8 mouse cellular contexts compared by ENCODE assay signal in the genomic region with DNA sequence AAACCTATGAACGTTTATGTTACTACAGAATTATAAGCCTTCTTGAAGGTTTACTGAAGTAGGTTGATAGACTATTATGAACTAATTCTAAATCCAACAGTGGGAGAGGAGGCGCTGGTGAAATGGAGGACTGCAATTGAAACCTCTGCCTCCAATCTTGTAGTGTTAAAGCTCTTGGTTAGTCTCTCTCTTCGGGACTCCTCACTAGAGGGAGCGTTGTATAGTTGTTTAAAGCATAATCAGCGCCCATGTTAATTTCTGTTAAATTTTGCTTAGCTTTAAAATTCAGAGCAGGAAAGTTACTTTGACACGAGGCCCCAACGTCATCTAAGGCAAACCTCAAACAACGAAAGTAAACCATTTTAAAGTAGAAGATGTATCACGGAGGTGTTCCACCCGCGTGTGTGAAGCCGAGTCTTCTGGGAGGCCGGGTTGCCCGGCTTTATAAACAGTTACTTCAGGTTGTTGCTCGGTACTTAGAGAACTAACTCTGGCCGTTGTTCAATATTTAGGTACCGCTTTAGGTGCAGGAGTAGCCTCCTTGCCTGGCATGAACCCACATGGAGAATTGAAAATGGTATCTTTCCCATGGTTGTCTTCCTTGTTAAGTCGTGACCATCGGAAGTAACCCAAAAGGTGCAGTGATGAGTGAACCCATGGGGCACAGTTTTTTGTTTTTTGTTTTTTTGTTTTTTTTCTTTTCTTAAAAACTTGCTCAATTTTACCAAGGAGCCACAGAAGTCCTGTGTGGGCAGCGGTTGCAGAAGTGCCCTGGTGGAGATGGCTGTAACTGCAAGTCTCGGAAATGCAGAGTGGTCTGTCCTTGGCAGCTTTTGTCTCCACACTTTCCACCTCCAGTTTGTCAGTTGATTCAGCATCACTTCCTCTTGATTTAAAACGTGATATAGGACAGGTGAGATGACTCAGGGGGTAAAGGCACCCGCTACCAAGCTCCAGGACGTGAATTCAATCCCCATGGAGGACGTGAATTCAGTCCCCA. TPM values are rescaled to one million over a fixed set of nuclear protein-coding genes. Genes with fewer than 3 reads are reported as not detected.
DNase-seq lines count a peak whose midpoint lies in the region; ATAC-seq lines count a peak whose summit lies in the region.

No protein-coding gene starts in this region.

- WGBS in kidney, embryonic 16.5 days, result 75% methylated on average over 25 of the region's 25 CpGs
- WGBS in hindbrain, embryonic 12.5 days, result 83% methylated on average over 25 of the region's 25 CpGs
- WGBS in macrophage (ENCODE audit: missing documents), result 76% methylated on average over 25 of the region's 25 CpGs
- 76% methylated on average over 25 of the region's 25 CpGs for WGBS in stomach, embryonic 15.5 days

- H3K4me1 ChIP-seq in kidney, embryonic 16.5 days (ENCODE audit: insufficient read depth, low read length), result peaks cover 57% of the 10 kb centered on the region
- H3K4me1 ChIP-seq in hindbrain, embryonic 12.5 days, result peaks cover 27% of the 10 kb centered on the region
- peaks cover 18% of the 10 kb centered on the region for H3K4me1 ChIP-seq in stomach, embryonic 15.5 days

- DNase-seq in kidney, adult 11 months, result no peak
- peak; percentile 47 for DNase-seq in adipocyte (ENCODE audit: low spot score)
- no peak for DNase-seq in adrenal gland, postnatal 25 days
- no peak for DNase-seq in ovary, adult 18-20 months (ENCODE audit: low spot score)

- no peak overlapping the region for H3K9ac ChIP-seq in kidney, embryonic 16.5 days (replicated peaks; ENCODE audit: low read length)
- no peak overlapping the region for H3K9ac ChIP-seq in hindbrain, embryonic 12.5 days
- H3K9ac ChIP-seq in stomach, embryonic 15.5 days, result no peak overlapping the region

- ATAC-seq in kidney, embryonic 16.5 days (ENCODE audit: low FRiP score, low TSS enrichment), result no peak
- ATAC-seq in hindbrain, embryonic 12.5 days (ENCODE audit: low FRiP score), result no peak
- no peak for ATAC-seq in stomach, embryonic 15.5 days (ENCODE audit: insufficient read depth, low FRiP score, low read depth)

- peak overlapping the region; percentile 88; the same call in 1 of the 2 replicates for H3K4me3 ChIP-seq in kidney, embryonic 16.5 days (ENCODE audit: low read length)
- 0 out of 2 replicates have a peak overlapping the region, but pooled peaks have one; percentile 57 for H3K4me3 ChIP-seq in hindbrain, embryonic 12.5 days
- peak overlapping the region; percentile 52; the same call in 1 of the 2 replicates for H3K4me3 ChIP-seq in macrophage (ENCODE audit: inconsistent target)
- H3K4me3 ChIP-seq in stomach, embryonic 15.5 days (replicated peaks), result peak overlapping the region; percentile 69; the same call in 1 of the 2 replicates

- H3K27ac ChIP-seq in kidney, embryonic 16.5 days (ENCODE audit: low read length), result no peak overlapping the region
- H3K27ac ChIP-seq in hindbrain, embryonic 12.5 days, result no peak overlapping the region
- no peak overlapping the region for H3K27ac ChIP-seq in macrophage
- no peak overlapping the region for H3K27ac ChIP-seq in stomach, embryonic 15.5 days

- H3K4me2 ChIP-seq in kidney, embryonic 16.5 days (replicated peaks; ENCODE audit: low read depth, low read length), result peak overlapping the region; percentile 80
- H3K4me2 ChIP-seq in hindbrain, embryonic 12.5 days (replicated peaks), result peak overlapping the region; percentile 68; the same call in 1 of the 2 replicates
- H3K4me2 ChIP-seq in stomach, embryonic 15.5 days, result peak overlapping the region; percentile 73

- 0 out of 2 replicates have a peak, but pooled peaks cover under 1% of the 10 kb centered on the region for H3K9me3 ChIP-seq in kidney, embryonic 16.5 days (ENCODE audit: low read length)
- no peaks in the 10 kb centered on the region for H3K9me3 ChIP-seq in hindbrain, embryonic 12.5 days (replicated peaks)
- H3K9me3 ChIP-seq in stomach, embryonic 15.5 days, result no peaks in the 10 kb centered on the region

- H3K79me2 ChIP-seq in macrophage (ENCODE audit: inconsistent target), result peaks cover 59% of the 10 kb centered on the region

- no peaks in the 10 kb centered on the region for H3K27me3 ChIP-seq in kidney, embryonic 16.5 days (ENCODE audit: insufficient read depth, low read length)
- H3K27me3 ChIP-seq in hindbrain, embryonic 12.5 days, result peaks cover 6% of the 10 kb centered on the region; the same call in 1 of the 2 replicates
- H3K27me3 ChIP-seq in stomach, embryonic 15.5 days (replicated peaks), result no peaks in the 10 kb centered on the region

- H3K36me3 ChIP-seq in kidney, embryonic 16.5 days (ENCODE audit: insufficient read depth, low read length), result no peaks in the 10 kb centered on the region
- H3K36me3 ChIP-seq in hindbrain, embryonic 12.5 days, result no peaks in the 10 kb centered on the region
- no peaks in the 10 kb centered on the region for H3K36me3 ChIP-seq in macrophage (ENCODE audit: inconsistent target)
- no peaks in the 10 kb centered on the region for H3K36me3 ChIP-seq in stomach, embryonic 15.5 days

RNA-seq across cellular contexts. Expression of a gene that starts 1.9 kb away (rescaled TPM):
- 54.4 and 67.2 TPM in 2 replicates for polyA plus RNA-seq in kidney, embryonic 16.5 days (2015; fragmentation: Nextera tagmentation; extraction: Ambion mirVana)
- 40.7 and 44.9 TPM in 2 replicates for polyA plus RNA-seq in hindbrain, embryonic 12.5 days (2016; fragmentation: Nextera tagmentation; extraction: Ambion mirVana)
- total RNA-seq in macrophage (2018; cell fraction: chromatin; rRNA removed), result 100 to 1,000 TPM; 179 to 920 (median 223) TPM
- total RNA-seq in macrophage (2018; cell fraction: cytosol; rRNA removed), result 100 to 1,000 TPM in 10 of 26 experiments, 10 to 100 TPM in 16; 54.7 to 124 (median 86.7) TPM
- 100 to 1,000 TPM; 107 to 458 (median 178) TPM for total RNA-seq in macrophage (2018; cell fraction: nucleus; rRNA removed)
- 71.9 to 124 TPM (median 74.2 TPM) in 3 replicates for polyA plus RNA-seq in macrophage (2018)
- polyA plus RNA-seq in stomach, embryonic 15.5 days (2015; fragmentation: Nextera tagmentation; extraction: Ambion mirVana), result 37.8 and 43.3 TPM in 2 replicates
- total RNA-seq in adrenal gland, postnatal 25 days (2021), result 75.2 and 75.4 TPM in 2 replicates
